Mouse (Mus musculus): ENCODE measurements around the gene H2afj. TPM values are rescaled to one million over a fixed set of nuclear protein-coding genes. Genes with fewer than 3 reads are reported as not detected.

The H2afj gene
- polyA plus RNA-seq, 1 experiment = 773 TPM

DNA sequence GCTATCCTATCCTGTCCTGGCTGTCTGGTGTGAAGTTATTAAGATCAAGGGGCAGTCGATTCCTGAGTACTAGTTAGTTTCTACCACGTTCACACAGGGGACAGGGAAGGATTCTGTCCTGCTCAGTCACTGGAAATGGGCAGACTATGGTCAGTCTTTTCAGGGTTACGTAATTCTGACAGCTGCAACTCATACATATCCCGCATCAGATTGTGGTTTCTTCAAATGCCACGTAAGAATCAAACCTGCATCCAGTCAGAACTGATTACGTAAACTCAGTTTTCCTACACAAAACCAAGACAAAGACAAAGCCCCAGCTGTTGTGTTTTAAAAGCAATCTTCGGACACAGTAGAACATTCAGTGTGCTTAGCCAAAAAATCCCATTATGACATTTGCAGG is 7.3 kb downstream of the H2afj start:
- H3K36me3 ChIP-seq (ENCODE audit: control insufficient read depth, insufficient read depth, low read length) = peaks cover 55% of the 10 kb centered on the region

DNA sequence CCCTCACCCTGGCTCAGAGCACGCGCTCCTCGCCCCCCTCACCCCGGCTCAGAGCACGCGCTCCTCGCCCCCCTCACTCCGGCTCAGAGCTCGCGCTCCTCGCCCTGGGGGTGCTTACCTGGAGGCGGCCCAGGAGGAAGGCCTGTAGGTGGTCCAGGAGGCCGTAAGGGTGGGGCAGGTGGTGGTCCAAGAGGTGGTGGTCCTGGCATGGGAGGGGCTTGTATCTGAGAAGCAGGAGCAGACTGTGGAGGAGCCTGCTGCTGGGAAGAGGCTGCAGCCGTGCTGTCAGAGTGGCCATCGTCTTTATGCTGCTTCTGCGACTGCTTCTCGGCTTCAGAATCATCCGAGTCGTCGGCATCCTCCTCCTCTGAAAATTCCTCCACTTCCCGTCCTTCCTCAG is 8.8 kb downstream of the H2afj start:
- no peaks in the 10 kb centered on the region for H3K27me3 ChIP-seq (ENCODE audit: control insufficient read depth, insufficient read depth, low read length)
- no peak overlapping the region for H3K4me3 ChIP-seq (ENCODE audit: low read depth, low read length)
- no peak overlapping the region for H3K27ac ChIP-seq (ENCODE audit: insufficient read depth, low read depth, low read length)
- H3K36me3 ChIP-seq (ENCODE audit: control insufficient read depth, insufficient read depth, low read length) = peaks cover 68% of the 10 kb centered on the region
- H3K4me1 ChIP-seq (ENCODE audit: control insufficient read depth, insufficient read depth, insufficient read length, low read length) = peaks cover 5% of the 10 kb centered on the region
- TF ChIP-seq CTCF (IDR thresholded peaks at IDR 0.05; ENCODE audit: extremely low read depth, insufficient read length, insufficient replicate concordance, low read depth, low read length) (no peak), POLR2A (IDR thresholded peaks at IDR 0.05; ENCODE audit: low read depth, low read length) (no peak)
- 92% methylated on average over 21 of the region's 21 CpGs for WGBS

More for the DNA sequence above, 7.3 kb downstream of the H2afj start:
- H3K27ac ChIP-seq (ENCODE audit: insufficient read depth, low read depth, low read length) = no peak overlapping the region
- peaks cover 10% of the 10 kb centered on the region for H3K4me1 ChIP-seq (ENCODE audit: control insufficient read depth, insufficient read depth, insufficient read length, low read length)
- 88% methylated on average over 7 of the region's 7 CpGs for WGBS
- H3K27me3 ChIP-seq (ENCODE audit: control insufficient read depth, insufficient read depth, low read length) = no peaks in the 10 kb centered on the region
- H3K4me3 ChIP-seq (ENCODE audit: low read depth, low read length) = no peak overlapping the region
- no peak for TF ChIP-seq POLR2A (IDR thresholded peaks at IDR 0.05; ENCODE audit: low read depth, low read length)
- no peak for TF ChIP-seq CTCF (IDR thresholded peaks at IDR 0.05; ENCODE audit: extremely low read depth, insufficient read length, insufficient replicate concordance, low read depth, low read length)

DNA sequence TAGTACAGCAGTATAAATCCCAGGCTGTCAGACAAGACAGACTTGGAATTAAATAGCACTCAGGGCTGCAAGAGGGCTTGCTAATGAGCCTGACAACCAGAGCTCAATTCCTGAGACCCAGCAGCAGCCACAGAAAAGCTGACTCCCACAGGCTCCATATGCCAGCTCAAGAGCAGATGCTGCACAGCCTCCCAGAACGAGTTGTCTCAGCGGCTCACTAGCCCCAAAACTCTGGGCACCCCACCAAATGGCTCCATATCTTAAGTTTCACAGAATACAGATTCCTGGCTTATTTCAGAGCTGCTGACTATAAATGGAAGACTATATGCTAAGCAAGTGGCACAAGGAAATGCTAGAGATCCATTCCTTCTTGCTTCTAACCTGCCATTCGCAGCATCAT is 9.5 kb downstream of the H2afj start:
- TF ChIP-seq POLR2A (IDR thresholded peaks at IDR 0.05; ENCODE audit: low read depth, low read length) (no peak), CTCF (IDR thresholded peaks at IDR 0.05; ENCODE audit: extremely low read depth, insufficient read length, insufficient replicate concordance, low read depth, low read length) (no peak)
- Histone ChIP-seq H3K27me3 (ENCODE audit: control insufficient read depth, insufficient read depth, low read length) (no peaks in the 10 kb centered on the region), H3K36me3 (ENCODE audit: control insufficient read depth, insufficient read depth, low read length) (peaks cover 75% of the 10 kb centered on the region), H3K4me1 (ENCODE audit: control insufficient read depth, insufficient read depth, insufficient read length, low read length) (no peaks in the 10 kb centered on the region; the same call in 1 of the 2 replicates), H3K4me3 (ENCODE audit: low read depth, low read length) (no peak overlapping the region), H3K27ac (ENCODE audit: insufficient read depth, low read depth, low read length) (no peak overlapping the region)
- WGBS = 91% methylated on average over 3 of the region's 3 CpGs

DNA sequence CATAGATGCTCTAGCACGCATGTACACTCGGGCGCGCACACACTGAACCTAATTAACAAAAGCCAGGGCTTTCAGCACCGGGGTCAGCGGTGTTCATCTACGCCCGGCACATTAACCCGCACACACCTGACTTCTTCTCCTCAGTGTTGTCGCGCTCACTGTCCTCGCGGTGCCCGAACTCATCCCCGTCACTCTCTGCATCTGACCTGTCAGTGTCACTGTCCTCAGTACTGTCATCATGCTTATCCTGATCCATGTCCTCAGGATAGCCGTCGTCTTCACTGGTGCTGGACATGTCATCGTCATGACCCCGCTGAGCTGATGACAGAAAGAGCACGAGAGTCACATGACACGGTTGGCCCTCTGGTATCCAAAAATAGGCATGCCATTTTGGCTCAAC is 12.3 kb downstream of the H2afj start:
- Histone ChIP-seq H3K36me3 (ENCODE audit: control insufficient read depth, insufficient read depth, low read length) (peaks cover 76% of the 10 kb centered on the region), H3K27me3 (ENCODE audit: control insufficient read depth, insufficient read depth, low read length) (no peaks in the 10 kb centered on the region), H3K4me1 (ENCODE audit: control insufficient read depth, insufficient read depth, insufficient read length, low read length) (no peaks in the 10 kb centered on the region), H3K27ac (ENCODE audit: insufficient read depth, low read depth, low read length) (no peak overlapping the region), H3K4me3 (ENCODE audit: low read depth, low read length) (no peak overlapping the region)
- 96% methylated on average over 21 of the region's 21 CpGs for WGBS
- TF ChIP-seq POLR2A (IDR thresholded peaks at IDR 0.05; ENCODE audit: low read depth, low read length) (no peak), CTCF (IDR thresholded peaks at IDR 0.05; ENCODE audit: extremely low read depth, insufficient read length, insufficient replicate concordance, low read depth, low read length) (no peak)

DNA sequence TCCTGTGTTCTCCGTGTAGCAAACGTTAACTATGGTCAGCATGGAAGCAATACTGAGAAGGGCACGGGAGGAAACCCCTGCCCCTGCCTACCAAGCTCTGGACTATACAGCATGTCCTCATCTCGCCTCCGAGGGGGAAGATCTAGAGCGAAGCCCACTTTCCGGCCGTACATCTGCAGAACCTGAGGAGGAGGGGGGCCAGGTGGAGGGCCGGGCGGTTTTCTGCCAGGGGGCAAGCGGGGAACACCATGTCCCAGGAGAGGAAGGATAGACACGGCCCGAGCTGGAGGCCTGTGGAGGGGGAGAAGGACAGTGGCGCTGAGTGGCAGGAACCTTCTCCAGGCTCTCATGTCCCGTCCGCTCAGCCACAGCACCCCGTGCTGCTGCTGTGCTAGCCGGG is 13.0 kb downstream of the H2afj start:
- WGBS = 93% methylated on average over 18 of the region's 18 CpGs
- Histone ChIP-seq H3K27me3 (ENCODE audit: control insufficient read depth, insufficient read depth, low read length) (no peaks in the 10 kb centered on the region), H3K27ac (ENCODE audit: insufficient read depth, low read depth, low read length) (no peak overlapping the region), H3K4me3 (ENCODE audit: low read depth, low read length) (no peak overlapping the region), H3K36me3 (ENCODE audit: control insufficient read depth, insufficient read depth, low read length) (peaks cover 71% of the 10 kb centered on the region), H3K4me1 (ENCODE audit: control insufficient read depth, insufficient read depth, insufficient read length, low read length) (no peaks in the 10 kb centered on the region)
- no peak for TF ChIP-seq CTCF (IDR thresholded peaks at IDR 0.05; ENCODE audit: extremely low read depth, insufficient read length, insufficient replicate concordance, low read depth, low read length)
- no peak for TF ChIP-seq POLR2A (IDR thresholded peaks at IDR 0.05; ENCODE audit: low read depth, low read length)

DNA sequence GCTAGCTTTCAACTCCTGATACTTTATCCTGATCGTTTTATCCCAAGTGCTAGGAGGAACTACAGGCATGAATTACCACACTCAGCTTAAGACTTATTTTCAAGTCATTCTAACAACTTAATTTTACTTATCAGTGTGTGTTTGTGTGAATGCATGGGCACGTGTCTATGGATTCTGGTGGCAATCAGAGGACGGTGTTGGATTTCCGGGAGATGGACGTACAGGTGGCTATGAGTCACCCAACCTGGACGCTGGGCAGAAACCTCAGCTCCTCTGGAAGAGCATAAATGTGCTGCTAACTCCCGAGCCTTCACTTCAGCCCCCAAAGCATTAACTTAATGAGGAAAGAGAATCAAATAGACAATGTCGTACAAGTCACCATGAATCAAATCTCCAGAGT is 16.9 kb downstream of the H2afj start:
- TF ChIP-seq POLR2A (IDR thresholded peaks at IDR 0.05; ENCODE audit: low read depth, low read length) (no peak), CTCF (IDR thresholded peaks at IDR 0.05; ENCODE audit: extremely low read depth, insufficient read length, insufficient replicate concordance, low read depth, low read length) (no peak)
- H3K36me3 ChIP-seq (ENCODE audit: control insufficient read depth, insufficient read depth, low read length) = peaks cover 45% of the 10 kb centered on the region
- no peak overlapping the region for H3K27ac ChIP-seq (ENCODE audit: insufficient read depth, low read depth, low read length)
- WGBS = 86% methylated on average over 8 of the region's 8 CpGs
- H3K27me3 ChIP-seq (ENCODE audit: control insufficient read depth, insufficient read depth, low read length) = no peaks in the 10 kb centered on the region
- peaks cover 3% of the 10 kb centered on the region for H3K4me1 ChIP-seq (ENCODE audit: control insufficient read depth, insufficient read depth, insufficient read length, low read length)
- no peak overlapping the region for H3K4me3 ChIP-seq (ENCODE audit: low read depth, low read length)

DNA sequence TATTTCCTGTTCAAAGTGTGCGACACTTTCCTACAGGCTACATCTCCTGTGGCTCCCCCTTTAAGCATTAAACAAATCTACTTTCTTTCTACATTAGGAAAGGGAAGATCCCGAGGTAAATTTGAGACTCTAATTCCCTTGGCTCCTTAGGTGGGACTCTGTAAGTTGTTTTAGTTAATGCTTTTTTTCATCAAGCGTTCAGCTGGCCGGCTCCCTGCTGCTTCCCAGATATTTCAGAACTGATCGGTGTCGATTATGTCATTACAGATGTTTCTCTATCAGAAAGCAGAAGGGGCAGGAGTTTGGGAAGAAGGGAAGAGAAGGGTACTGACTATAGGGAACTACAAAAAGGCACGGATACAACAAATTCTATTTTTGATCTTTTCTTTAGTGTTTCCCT is 19.1 kb downstream of the H2afj start:
- H3K4me3 ChIP-seq (ENCODE audit: low read depth, low read length) = peak overlapping the region; percentile 96
- peaks cover 25% of the 10 kb centered on the region for H3K36me3 ChIP-seq (ENCODE audit: control insufficient read depth, insufficient read depth, low read length)
- no peak overlapping the region for H3K27ac ChIP-seq (ENCODE audit: insufficient read depth, low read depth, low read length)
- H3K4me1 ChIP-seq (ENCODE audit: control insufficient read depth, insufficient read depth, insufficient read length, low read length) = peaks cover 3% of the 10 kb centered on the region
- no peaks in the 10 kb centered on the region for H3K27me3 ChIP-seq (ENCODE audit: control insufficient read depth, insufficient read depth, low read length)
- TF ChIP-seq POLR2A (IDR thresholded peaks at IDR 0.05; ENCODE audit: low read depth, low read length) = no peak
- no peak for TF ChIP-seq CTCF (IDR thresholded peaks at IDR 0.05; ENCODE audit: extremely low read depth, insufficient read length, insufficient replicate concordance, low read depth, low read length)
- WGBS = 4% methylated on average over 7 of the region's 7 CpGs

DNA sequence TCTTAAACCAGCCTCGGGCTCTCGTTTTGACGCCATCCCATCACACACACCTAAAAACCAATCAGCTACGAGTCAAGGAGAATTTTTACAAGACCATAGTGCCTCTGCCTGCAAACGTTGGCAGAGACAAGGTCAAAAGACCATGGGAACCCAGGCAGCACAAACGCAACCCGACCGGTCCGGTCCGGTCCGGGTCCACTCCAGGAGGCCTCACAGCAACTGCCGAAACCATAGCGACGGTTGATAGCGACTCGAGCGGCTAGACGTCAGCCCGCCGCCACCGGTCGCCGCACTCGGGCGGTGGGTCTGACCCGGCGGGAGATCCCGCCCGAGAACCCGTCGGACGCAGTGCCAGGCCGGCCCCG is 19.5 kb downstream of the H2afj start, which contains the start of gene BC049715:
TSS of gene BC049715 (plus strand) at position 111 of the 365 bp plus-strand sequence.
- Histone ChIP-seq H3K4me3 (ENCODE audit: low read depth, low read length) (peak within 1 kb of the TSS; percentile 96), H3K36me3 (ENCODE audit: control insufficient read depth, insufficient read depth, low read length) (peaks cover 21% of the 10 kb centered on the region), H3K4me1 (ENCODE audit: control insufficient read depth, insufficient read depth, insufficient read length, low read length) (peaks cover 3% of the 10 kb centered on the region), H3K27me3 (ENCODE audit: control insufficient read depth, insufficient read depth, low read length) (no peaks in the 10 kb centered on the region), H3K27ac (ENCODE audit: insufficient read depth, low read depth, low read length) (peak within 1 kb of the TSS; percentile 66)
- no peak for TF ChIP-seq POLR2A (IDR thresholded peaks at IDR 0.05; ENCODE audit: low read depth, low read length)
- no peak for TF ChIP-seq CTCF (IDR thresholded peaks at IDR 0.05; ENCODE audit: extremely low read depth, insufficient read length, insufficient replicate concordance, low read depth, low read length)
- WGBS = under 1% methylated on average over 34 of the region's 34 CpGs
